Mouse (Mus musculus) liver, postnatal 0 days (tissue): ENCODE data around the gene Cntnap5b. TPM values are rescaled to one million over a fixed set of nuclear protein-coding genes. Genes with fewer than 3 reads are reported as not detected.

Experiments used
- ATAC-seq: fragments of 200-750 bp; cut with Nextera tagmentation; 2 replicates; pipeline ENCODE4 v1.8.0; 2017; ENCODE audit warnings: mild to moderate bottlenecking, moderate library complexity
- DNase-seq: peaks from one replicate; pipeline ENCODE4 v3.0.0-alpha.2; 2016
- H3K27ac ChIP-seq: fragments of 300-500 bp; sonication (generic); 2 replicates; pipeline ENCODE4 v1.5.1; 2014; ENCODE audit warnings: antibody characterized with exemption, moderate library complexity, mild to moderate bottlenecking, low read depth
- H3K27me3 ChIP-seq: fragments of 300-500 bp; sonication (generic); 2 replicates; pipeline ENCODE4 v1.6.1; 2014; ENCODE audit warnings: low read length, control low read depth, mixed read lengths; ENCODE audit not compliant: insufficient read depth
- H3K36me3 ChIP-seq: fragments of 300-500 bp; sonication (generic); replicated peaks from 2 replicates; pipeline ENCODE4 v1.6.1; 2014; ENCODE audit warnings: mild to moderate bottlenecking, control low read depth, low read length, moderate library complexity, mixed read lengths; ENCODE audit not compliant: insufficient read depth
- H3K4me1 ChIP-seq: fragments of 300-500 bp; sonication (generic); 2 replicates; pipeline ENCODE4 v1.6.1; 2014; ENCODE audit warnings: antibody characterized with exemption, mild to moderate bottlenecking, control low read depth; ENCODE audit not compliant: insufficient read depth
- H3K4me2 ChIP-seq: fragments of 300-500 bp; sonication (generic); 2 replicates; pipeline ENCODE4 v1.6.1; 2014; ENCODE audit warnings: low read depth, mild to moderate bottlenecking, low read length, moderate library complexity, mixed read lengths
- H3K4me3 ChIP-seq: fragments of 300-500 bp; sonication (generic); 2 replicates; pipeline ENCODE4 v1.5.1; 2014; ENCODE audit warnings: low read depth, low read length
- H3K9ac ChIP-seq: fragments of 300-500 bp; sonication (generic); replicated peaks from 2 replicates; pipeline ENCODE4 v1.6.1; 2014; ENCODE audit warnings: mild to moderate bottlenecking, moderate library complexity
- H3K9me3 ChIP-seq: fragments of 300-500 bp; sonication (generic); 2 replicates; pipeline ENCODE4 v1.6.1; 2016; ENCODE audit warnings: mild to moderate bottlenecking, control low read depth, low read length, mixed read lengths
- CTCF ChIP-seq: sonication (generic); IDR thresholded peaks from 2 replicates; pipeline ENCODE4 v1.5.1; 2016; ENCODE audit warnings: antibody characterized with exemption, low read depth
- EP300 ChIP-seq: IDR thresholded peaks from 2 replicates; pipeline ENCODE4 v1.6.1; 2016; ENCODE audit warnings: antibody characterized with exemption, low read depth, mild to moderate bottlenecking
- WGBS: fragments of 180-500 bp; shearing (Covaris S2); extraction: QIAGEN DNeasy Blood & Tissue Kit; methylation state at CpG from one replicate; pipeline ENCODE4 v1.1.7; 2014; ENCODE audit not compliant: insufficient replicate concordance; 5-methylcytosine and 5-hydroxymethylcytosine counted together
- polyA plus RNA-seq: library from polyadenylated mRNA; unstranded; fragments of >200 nt; fragmentation: Nextera tagmentation; extraction: Ambion mirVana; gene quantifications from 2 replicates; pipeline ENCODE4 v1.2.1, GENCODE M21; 2015

Cntnap5b gene
- polyA plus RNA-seq, 1 experiment from 2014 or later, result not detected

- Histone ChIP-seq H3K4me1 (no peaks in the 10 kb centered on the region), H3K9me3 (no peaks in the 10 kb centered on the region), H3K27me3 (no peaks in the 10 kb centered on the region), H3K9ac (no peak overlapping the region), H3K4me2 (no peak overlapping the region), H3K27ac (no peak overlapping the region), H3K4me3 (no peak overlapping the region), H3K36me3 (no peaks in the 10 kb centered on the region)
- TF ChIP-seq CTCF (no peak), EP300 (no peak)
- 59% methylated on average over 5 of the region's 5 CpGs for WGBS
- DNase-seq (no peak), ATAC-seq (no peak)
These were observed 233.6 kb downstream of the Cntnap5b start for GRCm38 (mm10) chr1:100006021-100006745.

GRCm38 (mm10) chr1:100041808-100042207, 269.2 kb downstream of the Cntnap5b start:
- Histone ChIP-seq H3K4me2 (no peak overlapping the region), H3K36me3 (no peaks in the 10 kb centered on the region), H3K4me1 (no peaks in the 10 kb centered on the region), H3K9me3 (no peaks in the 10 kb centered on the region), H3K4me3 (no peak overlapping the region), H3K27me3 (no peaks in the 10 kb centered on the region), H3K9ac (no peak overlapping the region), H3K27ac (no peak overlapping the region)
- no peak for TF ChIP-seq CTCF
- TF ChIP-seq EP300, result no peak
- DNase-seq (no peak), ATAC-seq (no peak)
- WGBS, result 72% methylated on average over 2 of the region's 2 CpGs

GRCm38 (mm10) chr1:100079812-100080211, 307.2 kb downstream of the Cntnap5b start:
- peak; percentile 61 for ATAC-seq
- Histone ChIP-seq H3K4me3 (no peak overlapping the region), H3K27ac (no peak overlapping the region), H3K9ac (no peak overlapping the region), H3K4me2 (no peak overlapping the region), H3K36me3 (no peaks in the 10 kb centered on the region), H3K4me1 (no peaks in the 10 kb centered on the region), H3K9me3 (peaks cover 4% of the 10 kb centered on the region; the same call in 1 of the 2 replicates), H3K27me3 (no peaks in the 10 kb centered on the region)
- DNase-seq, result no peak
- 34% methylated on average over 2 of the region's 2 CpGs for WGBS
- TF ChIP-seq CTCF, result no peak
- TF ChIP-seq EP300, result no peak

- Histone ChIP-seq H3K27me3 (no peaks in the 10 kb centered on the region), H3K4me1 (no peaks in the 10 kb centered on the region), H3K27ac (no peak overlapping the region), H3K9me3 (no peaks in the 10 kb centered on the region), H3K4me2 (no peak overlapping the region), H3K36me3 (no peaks in the 10 kb centered on the region), H3K9ac (no peak overlapping the region), H3K4me3 (no peak overlapping the region)
- no peak for TF ChIP-seq CTCF
- TF ChIP-seq EP300, result no peak
- ATAC-seq (peak; percentile 56), DNase-seq (no peak)
These were observed 328.0 kb downstream of the Cntnap5b start for GRCm38 (mm10) chr1:100100516-100100915.

GRCm38 (mm10) chr1:100101017-100101416, 328.5 kb downstream of the Cntnap5b start:
- Histone ChIP-seq H3K27ac (no peak overlapping the region), H3K4me3 (no peak overlapping the region), H3K4me1 (no peaks in the 10 kb centered on the region), H3K9me3 (no peaks in the 10 kb centered on the region), H3K4me2 (no peak overlapping the region), H3K36me3 (no peaks in the 10 kb centered on the region), H3K27me3 (no peaks in the 10 kb centered on the region), H3K9ac (no peak overlapping the region)
- TF ChIP-seq EP300 (no peak), CTCF (no peak)
- WGBS, result 72% methylated on average over 1 of the region's 1 CpGs
- DNase-seq (no peak), ATAC-seq (peak; percentile 66)

- H3K9me3 ChIP-seq, result no peaks in the 10 kb centered on the region
- H3K27me3 ChIP-seq, result no peaks in the 10 kb centered on the region
- H3K4me3 ChIP-seq, result no peak overlapping the region
- H3K27ac ChIP-seq, result no peak overlapping the region
- no peak overlapping the region for H3K4me2 ChIP-seq
- WGBS, result 85% methylated on average over 2 of the region's 2 CpGs
- ATAC-seq (no peak), DNase-seq (no peak)
- H3K36me3 ChIP-seq, result no peaks in the 10 kb centered on the region
- no peaks in the 10 kb centered on the region for H3K4me1 ChIP-seq
- TF ChIP-seq CTCF (no peak), EP300 (no peak)
- no peak overlapping the region for H3K9ac ChIP-seq
These were observed 331.8 kb downstream of the Cntnap5b start for GRCm38 (mm10) chr1:100104343-100104742.

GRCm38 (mm10) chr1:100122410-100122935, 349.9 kb downstream of the Cntnap5b start:
- no peak for ATAC-seq
- Histone ChIP-seq H3K4me1 (no peaks in the 10 kb centered on the region), H3K4me3 (no peak overlapping the region), H3K36me3 (no peaks in the 10 kb centered on the region), H3K27ac (no peak overlapping the region), H3K4me2 (no peak overlapping the region), H3K9me3 (no peaks in the 10 kb centered on the region), H3K27me3 (no peaks in the 10 kb centered on the region), H3K9ac (no peak overlapping the region)
- no peak for TF ChIP-seq CTCF
- no peak for TF ChIP-seq EP300
- no peak for DNase-seq
